Mouse (Mus musculus): ENCODE data around the gene Pcsk2.

GRCm38 (mm10) chr2:143613466-143613865 lies 67.5 kb downstream of the Pcsk2 start:
- TF ChIP-seq CTCF (IDR thresholded peaks at IDR 0.05; ENCODE audit: extremely low read depth, insufficient read length, insufficient replicate concordance, low read depth, low read length) = no peak
- no peak for TF ChIP-seq POLR2A (IDR thresholded peaks at IDR 0.05; ENCODE audit: low read depth, low read length)

All from small intestine, adult 2 months (tissue).